Mouse (Mus musculus) embryonic facial prominence, embryonic 13.5 days (tissue): ENCODE data around the gene Pdgfb. TPM values are rescaled to one million over a fixed set of nuclear protein-coding genes. Genes with fewer than 3 reads are reported as not detected.

Experiments used
- ATAC-seq: fragments of 200-750 bp; cut with Nextera tagmentation; 2 replicates; pipeline ENCODE4 v1.8.0; 2017; ENCODE audit warnings: low read depth; ENCODE audit not compliant: insufficient number of reproducible peaks, insufficient read depth, low FRiP score, low TSS enrichment
- H3K27ac ChIP-seq: fragments of 300-500 bp; sonication (generic); 2 replicates; pipeline ENCODE4 v1.5.1; 2015; ENCODE audit warnings: moderate library complexity, mild to moderate bottlenecking, inconsistent platforms
- H3K27me3 ChIP-seq: fragments of 300-500 bp; sonication (generic); 2 replicates; pipeline ENCODE4 v1.6.1; 2015; ENCODE audit warnings: mild to moderate bottlenecking, inconsistent platforms
- H3K36me3 ChIP-seq: fragments of 300-500 bp; sonication (generic); 2 replicates; pipeline ENCODE4 v1.6.1; 2015; ENCODE audit warnings: mild to moderate bottlenecking, inconsistent platforms
- H3K4me1 ChIP-seq: fragments of 300-500 bp; sonication (generic); 2 replicates; pipeline ENCODE4 v1.6.1; 2015; ENCODE audit warnings: inconsistent platforms
- H3K4me2 ChIP-seq: fragments of 300-500 bp; sonication (generic); 2 replicates; pipeline ENCODE4 v1.6.1; 2015; ENCODE audit warnings: moderate library complexity, mild to moderate bottlenecking, inconsistent platforms
- H3K4me3 ChIP-seq: fragments of 300-500 bp; sonication (generic); 2 replicates; pipeline ENCODE4 v1.5.1; 2015; ENCODE audit warnings: mild to moderate bottlenecking, inconsistent platforms
- H3K9ac ChIP-seq: fragments of 300-500 bp; sonication (generic); 2 replicates; pipeline ENCODE4 v1.6.1; 2015; ENCODE audit warnings: mild to moderate bottlenecking, inconsistent platforms
- H3K9me3 ChIP-seq: fragments of 300-500 bp; sonication (generic); 2 replicates; pipeline ENCODE4 v1.6.1; 2016; ENCODE audit warnings: inconsistent platforms
- WGBS: fragments of 180-500 bp; shearing (Covaris S2); methylation state at CpG from one replicate; pipeline ENCODE4 v1.1.7; 2015; ENCODE audit warnings: mixed read lengths; 5-methylcytosine and 5-hydroxymethylcytosine counted together
- polyA plus RNA-seq: library from polyadenylated mRNA; unstranded; fragments of >200 nt; fragmentation: Nextera tagmentation; extraction: Ambion mirVana; gene quantifications from 2 replicates; pipeline ENCODE4 v1.2.1, GENCODE M21; 2015

Gene Pdgfb
- 2.2 and 2.9 TPM in 2 replicates for polyA plus RNA-seq

GRCm38 (mm10) chr15:80014321-80015210 lies at the start of gene Pdgfb:
Pdgfb (minus strand) TSS chr15:80014977.
- Histone ChIP-seq H3K36me3 (no peaks in the 10 kb centered on the region), H3K4me2 (peak within 1 kb of the TSS; percentile 98), H3K4me1 (peaks cover 37% of the 10 kb centered on the region), H3K4me3 (peak within 1 kb of the TSS; percentile 60), H3K27me3 (peaks cover 83% of the 10 kb centered on the region), H3K9me3 (no peaks in the 10 kb centered on the region), H3K9ac (peak within 1 kb of the TSS; percentile 73), H3K27ac (no peak within 1 kb of the TSS)
- ATAC-seq, result no peak
- whole genome bisulfite sequencing, result under 1% methylated on average over 59 of the region's 60 CpGs

GRCm38 (mm10) chr15:80062821-80063220 lies 48.0 kb upstream of the Pdgfb start:
- 32% methylated on average over 5 of the region's 5 CpGs for WGBS
- H3K4me1 ChIP-seq, result peaks cover 24% of the 10 kb centered on the region
- peak overlapping the region; percentile 39; the same call in 1 of the 2 replicates for H3K27ac ChIP-seq
- H3K9ac ChIP-seq, result peak overlapping the region; percentile 32; the same call in 1 of the 2 replicates
- no peaks in the 10 kb centered on the region for H3K9me3 ChIP-seq
- H3K4me2 ChIP-seq, result no peak overlapping the region
- no peak overlapping the region for H3K4me3 ChIP-seq
- H3K36me3 ChIP-seq, result no peaks in the 10 kb centered on the region
- no peaks in the 10 kb centered on the region for H3K27me3 ChIP-seq
- no peak for ATAC-seq

DNA sequence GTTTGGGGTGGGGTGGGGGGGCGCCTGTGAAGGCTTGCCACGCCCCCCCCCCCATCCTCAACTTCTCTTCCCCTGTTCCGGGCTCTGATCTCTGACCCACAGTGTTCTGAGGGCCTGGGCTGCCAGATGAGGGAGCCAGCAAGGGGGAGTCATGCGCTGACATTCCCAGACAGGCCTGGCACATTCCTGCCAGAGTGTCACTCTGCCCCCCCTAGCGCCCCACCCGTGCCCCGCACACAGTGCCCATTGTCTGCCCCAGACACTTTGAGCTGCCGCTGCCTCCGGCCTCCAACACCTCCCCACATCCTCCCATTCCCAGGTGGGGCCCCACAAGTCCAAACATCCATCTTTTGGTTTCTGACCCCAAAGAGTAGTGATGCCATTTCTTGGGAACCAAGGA lies 47.6 kb upstream of the Pdgfb start:
- H3K9ac ChIP-seq, result no peak overlapping the region
- no peak overlapping the region for H3K4me2 ChIP-seq
- peaks cover 20% of the 10 kb centered on the region for H3K4me1 ChIP-seq
- H3K4me3 ChIP-seq, result no peak overlapping the region
- no peak for ATAC-seq
- H3K36me3 ChIP-seq, result no peaks in the 10 kb centered on the region
- H3K27ac ChIP-seq, result no peak overlapping the region
- H3K9me3 ChIP-seq, result no peaks in the 10 kb centered on the region
- WGBS, result 67% methylated on average over 8 of the region's 9 CpGs
- H3K27me3 ChIP-seq, result no peaks in the 10 kb centered on the region

DNA sequence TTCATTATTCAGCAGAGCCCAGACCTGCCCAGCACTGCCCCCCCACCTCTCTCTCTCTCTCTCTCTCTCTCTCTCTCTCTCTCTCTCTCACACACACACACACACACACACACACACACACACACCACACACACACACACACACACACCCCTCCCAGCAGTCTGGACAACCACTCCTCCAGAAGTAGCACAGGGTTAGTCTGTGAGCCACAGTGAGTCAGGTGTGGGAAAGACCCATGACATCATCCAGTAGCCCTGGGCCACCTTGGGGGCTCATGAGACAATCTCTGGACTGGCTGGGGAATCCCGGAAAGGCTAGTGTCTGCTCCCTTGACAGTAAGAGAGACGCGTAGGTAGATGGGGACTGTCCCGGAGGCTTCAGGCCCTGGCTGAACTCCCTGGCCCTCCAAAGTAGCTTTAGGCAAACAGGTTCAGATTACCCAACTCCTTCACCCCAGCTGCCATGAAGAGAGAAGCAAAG lies 46.3 kb upstream of the Pdgfb start:
- Histone ChIP-seq H3K4me3 (no peak overlapping the region), H3K27me3 (no peaks in the 10 kb centered on the region), H3K9ac (no peak overlapping the region), H3K27ac (no peak overlapping the region), H3K9me3 (no peaks in the 10 kb centered on the region), H3K4me2 (no peak overlapping the region), H3K4me1 (peaks cover 16% of the 10 kb centered on the region), H3K36me3 (no peaks in the 10 kb centered on the region)
- ATAC-seq, result no peak
- WGBS, result 81% methylated on average over 4 of the region's 4 CpGs

DNA sequence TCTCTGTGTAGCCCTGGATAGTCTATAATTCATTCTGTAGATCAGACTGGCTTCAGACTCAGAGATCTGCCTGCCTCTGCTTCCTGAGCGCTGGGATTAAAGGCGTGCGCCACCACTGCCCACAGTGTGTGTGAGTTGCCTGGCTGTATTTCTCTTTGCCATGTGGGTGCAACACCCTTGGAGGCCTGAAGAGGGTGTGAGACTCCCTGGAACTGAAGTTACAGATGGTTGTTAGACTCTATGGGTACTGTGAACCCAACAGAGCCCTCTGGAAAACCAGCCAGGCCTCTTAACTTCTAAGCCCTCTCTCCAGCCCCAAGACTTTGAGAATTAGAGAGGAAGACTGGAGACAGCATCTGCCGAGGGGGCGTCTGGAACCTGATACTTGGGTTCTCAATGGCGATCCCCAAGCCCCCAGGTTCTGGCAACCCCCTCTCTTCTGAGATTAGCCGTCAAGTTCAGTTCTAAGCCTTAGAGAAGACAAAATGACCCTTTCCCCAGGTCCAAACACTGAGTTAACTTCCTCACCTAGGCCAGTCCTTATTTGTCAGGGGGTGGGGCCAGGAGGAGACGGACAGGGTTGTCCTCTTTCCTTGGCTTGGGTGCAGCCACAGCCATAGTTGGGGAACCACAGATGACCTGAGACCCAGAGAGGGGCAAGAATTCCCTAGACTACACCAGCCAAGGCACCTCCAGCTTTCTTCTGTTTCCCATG lies 45.7 kb upstream of the Pdgfb start:
- no peak for ATAC-seq
- H3K4me2 ChIP-seq, result no peak overlapping the region
- no peaks in the 10 kb centered on the region for H3K9me3 ChIP-seq
- peaks cover 21% of the 10 kb centered on the region for H3K4me1 ChIP-seq
- H3K27ac ChIP-seq, result no peak overlapping the region
- H3K36me3 ChIP-seq, result no peaks in the 10 kb centered on the region
- no peaks in the 10 kb centered on the region for H3K27me3 ChIP-seq
- H3K9ac ChIP-seq, result no peak overlapping the region
- no peak overlapping the region for H3K4me3 ChIP-seq
- WGBS, result 86% methylated on average over 8 of the region's 8 CpGs

- H3K9ac ChIP-seq, result no peak overlapping the region
- H3K4me2 ChIP-seq, result no peak overlapping the region
- H3K27ac ChIP-seq, result no peak overlapping the region
- H3K27me3 ChIP-seq, result no peaks in the 10 kb centered on the region
- H3K36me3 ChIP-seq, result no peaks in the 10 kb centered on the region
- no peaks in the 10 kb centered on the region for H3K9me3 ChIP-seq
- no peak; the same call in 1 of the 2 replicates for ATAC-seq
- H3K4me3 ChIP-seq, result no peak overlapping the region
- peaks cover 22% of the 10 kb centered on the region for H3K4me1 ChIP-seq
- 85% methylated on average over 7 of the region's 7 CpGs for WGBS
Measured at GRCm38 (mm10) chr15:80059606-80060005, 44.8 kb upstream of the Pdgfb start.

GRCm38 (mm10) chr15:80058151-80058550 lies 43.4 kb upstream of the Pdgfb start:
- peaks cover 29% of the 10 kb centered on the region for H3K4me1 ChIP-seq
- no peaks in the 10 kb centered on the region for H3K9me3 ChIP-seq
- no peak overlapping the region for H3K27ac ChIP-seq
- WGBS, result 90% methylated on average over 7 of the region's 7 CpGs
- H3K36me3 ChIP-seq, result no peaks in the 10 kb centered on the region
- no peak for ATAC-seq
- H3K27me3 ChIP-seq, result no peaks in the 10 kb centered on the region
- H3K9ac ChIP-seq, result no peak overlapping the region
- no peak overlapping the region for H3K4me2 ChIP-seq
- H3K4me3 ChIP-seq, result no peak overlapping the region

DNA sequence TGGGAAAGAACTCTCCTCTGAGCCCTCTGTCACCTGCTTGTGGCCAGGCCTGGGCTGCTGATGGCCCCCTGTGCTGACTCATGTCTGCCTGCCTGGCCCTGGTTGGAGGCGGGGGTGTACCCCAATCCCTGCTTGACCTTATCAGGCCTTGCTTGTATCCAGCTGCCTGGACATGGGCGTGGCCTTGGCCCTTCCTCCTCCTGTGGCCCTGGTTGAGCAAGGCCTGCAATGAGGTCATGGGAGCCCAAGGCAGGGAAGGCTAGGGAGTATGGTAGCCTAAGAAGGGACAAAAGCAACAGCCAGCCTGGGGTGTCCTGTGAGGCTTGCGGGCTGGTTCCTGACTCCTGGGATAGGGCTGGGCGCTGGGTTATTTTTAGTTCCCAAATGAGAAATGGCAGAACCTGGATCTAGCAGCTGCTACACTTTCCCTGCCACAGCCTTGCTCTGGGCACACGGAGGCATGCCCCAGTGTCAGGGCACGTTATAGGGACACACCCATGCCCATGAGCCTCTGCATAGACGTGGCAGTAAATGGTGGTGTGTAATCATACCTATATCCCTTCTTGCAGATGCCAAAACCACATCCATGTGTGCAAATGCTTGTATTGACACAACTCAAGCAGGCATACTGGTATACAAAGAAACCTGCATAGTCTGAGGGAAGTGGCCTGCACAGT lies 39.4 kb upstream of the Pdgfb start:
- no peaks in the 10 kb centered on the region for H3K36me3 ChIP-seq
- H3K9ac ChIP-seq, result no peak overlapping the region
- H3K4me3 ChIP-seq, result no peak overlapping the region
- H3K9me3 ChIP-seq, result no peaks in the 10 kb centered on the region
- no peak overlapping the region for H3K27ac ChIP-seq
- 76% methylated on average over 7 of the region's 7 CpGs for WGBS
- no peaks in the 10 kb centered on the region for H3K27me3 ChIP-seq
- 0 out of 2 replicates have a peak, but pooled peaks have one; percentile 10 for ATAC-seq
- peaks cover 16% of the 10 kb centered on the region; the same call in 1 of the 2 replicates for H3K4me1 ChIP-seq
- H3K4me2 ChIP-seq, result no peak overlapping the region

- Histone ChIP-seq H3K9ac (no peak overlapping the region), H3K27me3 (no peaks in the 10 kb centered on the region), H3K36me3 (no peaks in the 10 kb centered on the region), H3K4me3 (no peak overlapping the region), H3K27ac (no peak overlapping the region), H3K4me2 (no peak overlapping the region), H3K9me3 (no peaks in the 10 kb centered on the region), H3K4me1 (peaks cover 16% of the 10 kb centered on the region; the same call in 1 of the 2 replicates)
- WGBS, result 78% methylated on average over 8 of the region's 8 CpGs
- ATAC-seq, result no peak
Measured at GRCm38 (mm10) chr15:80053381-80054033, 38.7 kb upstream of the Pdgfb start.

GRCm38 (mm10) chr15:80051782-80052181 lies 37.0 kb upstream of the Pdgfb start:
- H3K4me2 ChIP-seq, result no peak overlapping the region
- H3K27ac ChIP-seq, result peak overlapping the region; percentile 39; the same call in 1 of the 2 replicates
- no peak overlapping the region for H3K4me3 ChIP-seq
- H3K9me3 ChIP-seq, result no peaks in the 10 kb centered on the region
- H3K36me3 ChIP-seq, result no peaks in the 10 kb centered on the region
- no peaks in the 10 kb centered on the region for H3K27me3 ChIP-seq
- ATAC-seq, result no peak
- H3K4me1 ChIP-seq, result peaks cover 16% of the 10 kb centered on the region; the same call in 1 of the 2 replicates
- H3K9ac ChIP-seq, result no peak overlapping the region
- 80% methylated on average over 9 of the region's 9 CpGs for WGBS
